ENCODE assay signal across 8 mouse cellular contexts in genomic region chr8:84985684-84986378, GRCm38 (mm10). TPM values are rescaled to one million over a fixed set of nuclear protein-coding genes. Genes with fewer than 3 reads are reported as not detected.
DNase-seq lines count a peak whose midpoint lies in the region; ATAC-seq and TF ChIP-seq lines count a peak whose summit lies in the region.

No protein-coding gene starts in this region.

- no peaks in the 10 kb centered on the region for H3K27me3 ChIP-seq in erythroblast, embryonic 14.5 days (ENCODE audit: control insufficient read depth)
- 0 out of 2 replicates have a peak, but pooled peaks cover 3% of the 10 kb centered on the region for H3K27me3 ChIP-seq in heart, embryonic 14.5 days (ENCODE audit: control insufficient read depth, insufficient read depth, low read length)
- H3K27me3 ChIP-seq in liver, embryonic 13.5 days = no peaks in the 10 kb centered on the region
- H3K27me3 ChIP-seq in testis, adult 2 months (ENCODE audit: control insufficient read depth, insufficient read depth, low read length) = no peaks in the 10 kb centered on the region

- TF ChIP-seq CTCF in testis, adult 2 months (IDR thresholded peaks at IDR 0.05; ENCODE audit: control insufficient read depth, insufficient read depth, insufficient replicate concordance, low read depth, low read length) = no peak

- H3K4me3 ChIP-seq in erythroblast, embryonic 14.5 days (replicated peaks) = peak overlapping the region; percentile 66
- H3K4me3 ChIP-seq in heart, embryonic 14.5 days (ENCODE audit: control insufficient read depth in 1 of 2, insufficient read depth in 1 of 2, low read depth in 1 of 2, low read length in 2 of 2) = peak overlapping the region; percentile 54 to 59
- H3K4me3 ChIP-seq in liver, embryonic 13.5 days (replicated peaks) = peak overlapping the region; percentile 67
- H3K4me3 ChIP-seq in testis, adult 2 months (ENCODE audit: control insufficient read depth, low read depth, low read length) = peak overlapping the region; percentile 90

- H3K4me1 ChIP-seq in erythroblast, embryonic 14.5 days (ENCODE audit: control insufficient read depth) = peaks cover 85% of the 10 kb centered on the region
- peaks cover 24 to 40% of the 10 kb centered on the region in 2 experiments for H3K4me1 ChIP-seq in heart, embryonic 14.5 days (ENCODE audit: control insufficient read depth in 2 of 2, insufficient read depth in 2 of 2, low read length in 2 of 2)
- H3K4me1 ChIP-seq in liver, embryonic 13.5 days (replicated peaks) = peaks cover 93% of the 10 kb centered on the region
- H3K4me1 ChIP-seq in testis, adult 2 months (ENCODE audit: control insufficient read depth, insufficient read depth, low read length) = peaks cover 32% of the 10 kb centered on the region

- no peaks in the 10 kb centered on the region for H3K9me3 ChIP-seq in erythroblast, embryonic 14.5 days (ENCODE audit: control insufficient read depth, low read length)
- no peaks in the 10 kb centered on the region for H3K9me3 ChIP-seq in heart, embryonic 14.5 days (ENCODE audit: control insufficient read depth, low read length)
- H3K9me3 ChIP-seq in liver, embryonic 13.5 days (replicated peaks) = no peaks in the 10 kb centered on the region

- peak; percentile 53; the same call in 1 of the 2 replicates for TF ChIP-seq POLR2A in testis, adult 2 months (IDR thresholded peaks at IDR 0.05; ENCODE audit: control insufficient read depth, low read depth, low read length)

- peak; percentile 47 for ATAC-seq in heart, embryonic 14.5 days (ENCODE audit: insufficient number of reproducible peaks, insufficient read depth, low FRiP score, low read depth)
- ATAC-seq in liver, embryonic 13.5 days (ENCODE audit: low read depth) = peak; percentile 8

- WGBS in heart, embryonic 14.5 days = under 1% methylated on average over 51 of the region's 53 CpGs
- WGBS in liver, embryonic 13.5 days (ENCODE audit: insufficient replicate concordance) = under 1% methylated on average over 53 of the region's 53 CpGs

- H3K27ac ChIP-seq in heart, embryonic 14.5 days (replicated peaks in 1 of 2; ENCODE audit: control insufficient read depth in 1 of 2, insufficient read depth in 1 of 2, low read depth in 2 of 2, low read length in 2 of 2) = peak overlapping the region; percentile 18 to 49; a peak in 3 of 4 replicates
- H3K27ac ChIP-seq in liver, embryonic 13.5 days = peak overlapping the region; percentile 82
- peak overlapping the region; percentile 80 for H3K27ac ChIP-seq in testis, adult 2 months (ENCODE audit: control insufficient read depth, insufficient read depth, low read depth, low read length)

- peak; percentile 97 to 98 for DNase-seq in B cell, adult 2 months
- peak; percentile 99 for DNase-seq in brain, adult 2 months (ENCODE audit: low read depth, low spot score)
- peak; percentile 95 for DNase-seq in kidney, postnatal 14 days
- peak; percentile 80 for DNase-seq in liver, embryonic 13.5 days
- peak; percentile 95 to 96 for DNase-seq in natural killer cell, adult 2 months (ENCODE audit: low spot score in 2 of 2)

- peak overlapping the region; percentile 79 for H3K9ac ChIP-seq in heart, embryonic 14.5 days (ENCODE audit: low read length)
- H3K9ac ChIP-seq in liver, embryonic 13.5 days = peak overlapping the region; percentile 80

- peak overlapping the region; percentile 98 for H3K4me2 ChIP-seq in heart, embryonic 14.5 days (ENCODE audit: low read length)
- H3K4me2 ChIP-seq in liver, embryonic 13.5 days = peak overlapping the region; percentile 100

- no peaks in the 10 kb centered on the region for H3K36me3 ChIP-seq in erythroblast, embryonic 14.5 days (ENCODE audit: control insufficient read depth)
- H3K36me3 ChIP-seq in heart, embryonic 14.5 days (ENCODE audit: control insufficient read depth, insufficient read depth, low read length) = no peaks in the 10 kb centered on the region
- no peaks in the 10 kb centered on the region for H3K36me3 ChIP-seq in liver, embryonic 13.5 days
- no peaks in the 10 kb centered on the region for H3K36me3 ChIP-seq in testis, adult 2 months (ENCODE audit: control insufficient read depth, insufficient read depth, low read length)

RNA-seq across cellular contexts. Expression of gene Hook2, which starts 4.6 kb away (rescaled TPM):
- 0.46 and 0.58 TPM in 2 replicates for polyA plus RNA-seq in erythroblast, embryonic 14.5 days (2012)
- 5.0 and 5.1 TPM in 2 replicates for polyA plus RNA-seq in heart, embryonic 14.5 days (2014; fragmentation: Nextera tagmentation; extraction: Ambion mirVana)
- polyA plus RNA-seq in liver, embryonic 13.5 days (2015; fragmentation: Nextera tagmentation; extraction: Ambion mirVana) = 7.2 and 7.4 TPM in 2 replicates
- 55.4 and 62.0 TPM in 2 replicates for polyA plus RNA-seq in testis, adult 2 months (2012; rRNA removed)

RNA-seq across cellular contexts. Expression of gene Junb, which starts 7.3 kb away (rescaled TPM):
- polyA plus RNA-seq in erythroblast, embryonic 14.5 days (2012) = 9.6 and 10.3 TPM in 2 replicates
- polyA plus RNA-seq in heart, embryonic 14.5 days (2014; fragmentation: Nextera tagmentation; extraction: Ambion mirVana) = 10.1 and 10.9 TPM in 2 replicates
- polyA plus RNA-seq in liver, embryonic 13.5 days (2015; fragmentation: Nextera tagmentation; extraction: Ambion mirVana) = 12.2 and 15.3 TPM in 2 replicates
- polyA plus RNA-seq in testis, adult 2 months (2012; rRNA removed) = 5.7 and 9.3 TPM in 2 replicates

RNA-seq across cellular contexts. Expression of gene Rnaseh2a, which starts 16.3 kb away (rescaled TPM):
- 162 and 179 TPM in 2 replicates for polyA plus RNA-seq in erythroblast, embryonic 14.5 days (2012)
- polyA plus RNA-seq in heart, embryonic 14.5 days (2014; fragmentation: Nextera tagmentation; extraction: Ambion mirVana) = 71.8 and 80.8 TPM in 2 replicates
- polyA plus RNA-seq in liver, embryonic 13.5 days (2015; fragmentation: Nextera tagmentation; extraction: Ambion mirVana) = 130 TPM in 2 replicates
- polyA plus RNA-seq in testis, adult 2 months (2012; rRNA removed) = 1,424 and 1,585 TPM in 2 replicates

RNA-seq across cellular contexts. Expression of gene Prdx2, which starts 16.4 kb away (rescaled TPM):
- polyA plus RNA-seq in erythroblast, embryonic 14.5 days (2012) = 111 and 222 TPM in 2 replicates
- 792 and 804 TPM in 2 replicates for polyA plus RNA-seq in heart, embryonic 14.5 days (2014; fragmentation: Nextera tagmentation; extraction: Ambion mirVana)
- polyA plus RNA-seq in liver, embryonic 13.5 days (2015; fragmentation: Nextera tagmentation; extraction: Ambion mirVana) = 1,982 and 2,114 TPM in 2 replicates
- polyA plus RNA-seq in testis, adult 2 months (2012; rRNA removed) = 59.6 and 68.5 TPM in 2 replicates

RNA-seq across cellular contexts. Expression of gene Gm49661, which starts 16.6 kb away (rescaled TPM):
- not detected in 2 replicates for polyA plus RNA-seq in erythroblast, embryonic 14.5 days (2012)
- not detected in 2 replicates for polyA plus RNA-seq in heart, embryonic 14.5 days (2014; fragmentation: Nextera tagmentation; extraction: Ambion mirVana)
- not detected in 2 replicates for polyA plus RNA-seq in liver, embryonic 13.5 days (2015; fragmentation: Nextera tagmentation; extraction: Ambion mirVana)
- polyA plus RNA-seq in testis, adult 2 months (2012; rRNA removed) = 477 and 542 TPM in 2 replicates

Comparison
In these comparisons a context has a peak if more than half of its experiments do, and no peak if none do; other contexts are left out.
1. Peak in every context shown above with its lines: DNase-seq, ATAC-seq, H3K4me3 ChIP-seq and H3K27ac ChIP-seq.